Mouse (Mus musculus) spleen, postnatal 10 days (tissue): ENCODE data around the gene Gm2022.
A peak's percentile ranks its signal among the peaks of the same experiment; 100 is the strongest.
"Not testable (repeated sequence)": the region's sequence is repeated elsewhere in the genome, so short reads cannot be mapped to it uniquely, and the experiment has no call there.

Experiments used
- DNase-seq, 2 experiments: peaks; one replicate each; pipeline ENCODE4 v3.0.0; 2021 to 2022; ENCODE audit warnings: low spot score in 2 of 2

The Gm2022 gene

DNA sequence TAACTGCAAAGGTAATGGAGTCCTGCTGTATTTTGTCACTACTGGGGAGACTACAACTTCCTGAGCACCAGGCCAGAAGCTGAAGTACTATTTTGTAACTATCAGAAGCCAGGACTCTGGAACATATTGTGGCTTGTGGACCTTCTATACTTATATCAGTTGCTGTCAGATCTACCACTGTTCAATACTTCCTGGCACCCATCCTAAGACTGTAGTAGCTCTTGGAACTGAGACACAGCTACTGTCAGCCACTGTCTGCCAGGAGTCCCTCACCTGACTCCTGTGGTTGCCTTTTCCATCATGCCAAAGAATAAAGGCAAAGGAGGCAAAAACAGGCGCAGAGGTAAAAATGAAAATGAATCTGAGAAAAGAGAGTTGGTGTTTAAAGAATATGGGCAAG, at the start of gene Gm2022:
Gm2022 (plus strand) TSS at position 301 of the 400 bp plus-strand sequence.
- DNase-seq: not testable (repeated sequence)

DNA sequence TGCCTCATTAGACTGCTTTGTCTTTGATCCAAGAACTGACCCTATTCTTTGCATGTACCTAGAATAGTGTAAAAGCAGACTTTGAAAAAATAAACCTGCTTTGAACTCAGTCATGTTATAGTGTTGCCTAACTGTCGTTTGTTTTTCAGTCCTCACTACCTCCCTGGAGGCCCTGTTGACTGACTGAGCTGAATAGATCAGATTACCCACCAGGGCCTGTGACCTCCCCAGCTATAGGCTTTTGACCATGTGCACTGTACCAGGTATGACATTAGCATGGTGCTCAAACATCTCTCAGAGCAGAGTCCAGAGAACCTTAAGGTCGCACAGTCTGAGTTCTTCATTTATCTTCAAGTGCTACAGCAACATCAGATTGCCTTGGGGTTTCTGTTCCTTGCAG, 44.5 kb upstream of the Gm2022 start:
- DNase-seq: not testable (repeated sequence)

DNA sequence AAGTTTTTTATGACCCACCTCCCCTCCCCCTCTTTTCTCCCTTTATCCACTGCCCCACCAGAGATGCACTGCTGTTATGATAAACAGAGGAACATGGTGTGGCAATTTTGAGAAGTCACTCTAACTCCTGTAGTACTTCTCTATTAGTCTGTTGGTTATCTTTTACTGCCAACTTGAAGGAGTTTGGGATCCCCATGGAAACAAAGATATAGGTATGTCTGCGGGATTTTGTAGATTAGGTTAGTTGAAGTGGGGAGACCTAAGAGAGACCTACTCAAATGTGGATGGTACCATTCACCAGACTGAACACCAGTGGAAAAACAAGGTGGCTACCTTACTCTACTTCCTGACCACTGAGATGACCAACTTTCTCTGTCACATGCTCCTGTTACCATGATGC, 39.1 kb upstream of the Gm2022 start:
- not testable (repeated sequence) for DNase-seq

DNA sequence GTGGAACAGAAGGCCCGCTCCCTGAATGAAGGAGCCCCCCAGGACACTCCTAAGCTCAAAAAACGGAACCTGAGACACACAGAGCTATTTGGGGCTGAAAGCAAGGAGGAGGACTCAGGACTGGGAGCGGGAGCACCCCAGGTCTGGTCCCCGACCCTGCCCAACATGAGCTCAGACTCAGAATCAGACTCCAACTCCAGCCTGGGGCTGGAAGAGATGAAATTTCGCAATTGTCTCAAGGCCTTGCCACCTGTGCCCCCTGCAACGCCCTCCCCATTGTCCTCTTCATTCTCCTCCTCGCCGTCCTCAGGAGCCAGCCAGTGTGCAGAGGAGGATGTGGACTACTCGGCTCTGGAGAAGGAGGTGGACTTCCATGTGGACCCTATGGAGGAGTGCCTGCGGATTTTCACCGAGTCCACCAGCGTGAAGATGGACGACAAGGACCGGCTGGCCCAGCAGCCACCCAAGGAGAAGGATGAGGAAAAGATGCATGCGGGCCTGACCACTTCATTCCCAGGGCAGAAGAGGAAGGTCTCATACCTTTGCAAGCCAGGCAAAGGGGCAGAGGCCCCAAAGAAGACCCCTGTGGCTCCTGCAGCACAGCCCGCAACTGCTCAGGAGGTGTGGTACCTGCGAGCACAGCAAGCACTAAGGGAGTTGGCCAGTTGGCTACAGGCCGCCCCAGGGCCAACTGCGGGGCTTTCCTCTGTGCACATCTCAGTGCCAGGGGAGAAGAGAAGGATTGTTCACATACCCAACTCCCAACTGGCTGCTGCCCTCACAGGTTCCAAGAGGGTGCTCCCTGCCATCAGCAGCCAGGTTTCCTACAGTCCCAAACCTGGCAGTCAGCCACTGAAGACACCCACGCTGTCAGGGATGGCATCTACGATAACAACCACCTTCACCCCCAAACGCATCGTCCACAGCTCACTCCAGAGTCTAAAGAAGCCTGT, 33.2 kb upstream of the Gm2022 start:
- DNase-seq: peak; percentile 9 to 19

DNA sequence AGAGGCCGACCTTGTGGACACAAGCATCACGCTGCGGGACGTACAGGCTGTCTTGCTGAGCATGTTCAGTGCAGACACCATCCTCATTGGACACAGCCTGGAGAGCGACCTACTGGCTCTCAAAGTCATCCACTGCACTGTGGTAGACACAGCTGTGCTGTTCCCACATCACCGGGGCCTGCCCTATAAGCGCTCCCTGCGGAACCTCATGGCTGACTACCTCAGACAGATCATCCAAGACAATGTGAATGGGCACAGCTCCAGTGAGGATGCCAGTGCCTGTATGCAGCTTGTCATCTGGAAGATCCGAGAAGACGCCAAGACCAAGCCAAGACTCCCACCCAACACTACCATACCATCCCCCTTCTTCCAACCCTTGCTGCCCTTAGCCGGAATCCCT, 31.5 kb upstream of the Gm2022 start:
- DNase-seq: not testable (repeated sequence)

- DNase-seq: not testable (repeated sequence)
Observed at GRCm38 (mm10) chr12:87864048-87864447, 31.1 kb upstream of the Gm2022 start.

GRCm38 (mm10) chr12:87873772-87874171, 21.4 kb upstream of the Gm2022 start, which contains the start of gene Gm2016:
Gene Gm2016 (plus strand): TSS chr12:87874072.
- DNase-seq: not testable (repeated sequence)

DNA sequence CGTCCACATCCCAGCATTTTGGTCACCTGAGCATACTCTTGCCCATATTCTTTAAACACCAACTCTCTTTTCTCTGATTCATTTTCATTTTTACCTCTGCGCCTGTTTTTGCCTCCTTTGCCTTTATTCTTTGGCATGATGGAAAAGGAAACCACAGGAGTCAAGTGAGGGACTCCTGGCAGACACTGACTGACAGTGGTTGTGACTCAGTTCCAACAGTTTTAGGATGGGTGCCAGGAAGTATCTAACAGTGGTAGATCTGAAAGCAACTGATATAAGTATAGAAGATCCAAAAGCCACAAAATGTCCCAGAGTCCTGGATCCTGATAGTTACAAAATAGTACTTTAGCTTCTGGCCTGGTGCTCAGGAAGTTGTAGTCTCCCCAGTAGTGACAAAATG, 24.6 kb downstream of the Gm2022 start, which contains the start of gene Gm2035:
Gm2035 (minus strand) TSS at position 137 of the 400 bp plus-strand sequence.
- not testable (repeated sequence) for DNase-seq
